Mouse (Mus musculus) adrenal gland, postnatal 10 days (tissue): ENCODE data around the gene Pum2. TPM values are rescaled to one million over a fixed set of nuclear protein-coding genes. Genes with fewer than 3 reads are reported as not detected.

Source experiments
- DNase-seq: peaks from one replicate; pipeline ENCODE4 v3.0.0; 2021; ENCODE audit warnings: mixed read lengths
- total RNA-seq, 2 experiments: library from RNA; stranded (reverse); gene quantifications; 2 replicates each; pipeline ENCODE4 v1.2.3; 2021

The Pum2 gene
- total RNA-seq, 2 experiments from 2014 or later, result 131 to 150 TPM

DNA sequence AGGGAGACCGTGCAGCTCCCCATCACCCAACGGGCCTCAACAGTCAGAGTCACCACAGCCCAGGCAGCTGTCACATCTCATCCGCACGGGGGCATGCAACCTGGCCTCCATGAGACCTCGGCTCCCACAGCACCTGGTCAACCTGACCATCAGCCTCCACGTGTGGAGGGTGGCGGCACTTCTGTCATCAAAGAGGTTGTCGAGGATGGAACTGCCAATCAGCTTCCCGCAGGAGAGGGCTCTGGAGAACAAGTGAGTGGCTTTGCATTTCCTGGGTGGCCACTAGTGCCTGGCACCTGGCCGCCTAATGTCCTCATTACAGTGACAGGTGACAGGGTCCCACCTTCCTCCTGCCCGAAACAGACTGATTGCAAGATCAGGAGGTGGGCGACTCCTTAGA lies 116.7 kb downstream of the Pum2 start:
- DNase-seq, result no peak

- no peak for DNase-seq
Observed at GRCm38 (mm10) chr12:8793410-8794051, 119.6 kb downstream of the Pum2 start.

- DNase-seq, result no peak
Observed at GRCm38 (mm10) chr12:8797936-8798335, 124.0 kb downstream of the Pum2 start.

GRCm38 (mm10) chr12:8798486-8799020 lies 124.6 kb downstream of the Pum2 start:
- DNase-seq, result peak; percentile 20

Other genes with a start within 250 kb of the Pum2 start
- 100 to 1,000 TPM; 177 to 223 TPM for gene Rhob, start 174.1 kb upstream of the Pum2 start, total RNA-seq
- gene Slc7a15, start 75.1 kb upstream of the Pum2 start, total RNA-seq, result under 1 TPM in 1 of 2 experiments, not detected in 1; 0.24 TPM
- gene Sdc1, start 97.2 kb downstream of the Pum2 start, total RNA-seq, result 10 to 100 TPM; 27.2 to 42.0 TPM
- 100 to 1,000 TPM; 391 to 397 TPM for gene Laptm4a, start 247.5 kb downstream of the Pum2 start, total RNA-seq